Mouse (Mus musculus) liver, embryonic 16.5 days (tissue): ENCODE results near the gene Crym. TPM values are rescaled to one million over a fixed set of nuclear protein-coding genes. Genes with fewer than 3 reads are reported as not detected.

Source experiments
- ATAC-seq: fragments of 200-750 bp; cut with Nextera tagmentation; 2 replicates; pipeline ENCODE4 v1.8.0; 2017; ENCODE audit warnings: low read depth, mild to moderate bottlenecking, moderate number of reproducible peaks, moderate library complexity
- H3K27ac ChIP-seq: fragments of 300-500 bp; sonication (generic); 2 replicates; pipeline ENCODE4 v1.5.1; 2014; ENCODE audit warnings: mild to moderate bottlenecking, low read length
- H3K27me3 ChIP-seq: fragments of 300-500 bp; sonication (generic); 2 replicates; pipeline ENCODE4 v1.6.1; 2014; ENCODE audit warnings: low read depth, low read length, mixed read lengths; ENCODE audit not compliant: control insufficient read depth, insufficient read depth
- H3K36me3 ChIP-seq: fragments of 300-500 bp; sonication (generic); 2 replicates; pipeline ENCODE4 v1.6.1; 2014; ENCODE audit warnings: mild to moderate bottlenecking; ENCODE audit not compliant: control insufficient read depth, insufficient read depth
- H3K4me1 ChIP-seq: fragments of 300-500 bp; sonication (generic); 2 replicates; pipeline ENCODE4 v1.6.1; 2014; ENCODE audit warnings: low read depth, low read length, mixed read lengths; ENCODE audit not compliant: control insufficient read depth
- H3K4me2 ChIP-seq: fragments of 300-500 bp; sonication (generic); 2 replicates; pipeline ENCODE4 v1.6.1; 2014; ENCODE audit warnings: low read depth, low read length, mixed read lengths
- H3K4me3 ChIP-seq: fragments of 300-500 bp; sonication (generic); 2 replicates; pipeline ENCODE4 v1.5.1; 2014; ENCODE audit warnings: low read depth, mild to moderate bottlenecking, low read length
- H3K9ac ChIP-seq: fragments of 300-500 bp; sonication (generic); 2 replicates; pipeline ENCODE4 v1.6.1; 2014; ENCODE audit warnings: low read depth, low read length
- H3K9me3 ChIP-seq: fragments of 300-500 bp; sonication (generic); replicated peaks from 2 replicates; pipeline ENCODE4 v1.6.1; 2016; ENCODE audit warnings: low read length; ENCODE audit not compliant: control insufficient read depth
- WGBS: fragments of 180-500 bp; shearing (Covaris S2); extraction: QIAGEN DNeasy Blood & Tissue Kit; methylation state at CpG from one replicate; pipeline ENCODE4 v1.1.7; 2014; ENCODE audit not compliant: insufficient replicate concordance; 5-methylcytosine and 5-hydroxymethylcytosine counted together
- polyA plus RNA-seq: library from polyadenylated mRNA; unstranded; fragments of >200 nt; fragmentation: Nextera tagmentation; extraction: Ambion mirVana; gene quantifications from 2 replicates; pipeline ENCODE4 v1.2.1, GENCODE M21; 2015

Gene Crym
- polyA plus RNA-seq, 1 experiment from 2014 or later: 0.55 TPM

GRCm38 (mm10) chr7:120190150-120190665, 11.7 kb downstream of the Crym start:
- Histone ChIP-seq H3K27ac (0 out of 2 replicates have a peak overlapping the region, but pooled peaks have one; percentile 6), H3K4me3 (no peak overlapping the region), H3K9ac (no peak overlapping the region), H3K9me3 (no peaks in the 10 kb centered on the region), H3K4me1 (no peaks in the 10 kb centered on the region), H3K27me3 (no peaks in the 10 kb centered on the region), H3K36me3 (no peaks in the 10 kb centered on the region), H3K4me2 (no peak overlapping the region)
- WGBS: 49% methylated on average over 8 of the region's 8 CpGs
- peak; percentile 33; the same call in 1 of the 2 replicates for ATAC-seq

GRCm38 (mm10) chr7:120189369-120190149, 12.4 kb downstream of the Crym start:
- no peak overlapping the region for H3K4me3 ChIP-seq
- ATAC-seq: peak; percentile 89
- no peaks in the 10 kb centered on the region for H3K4me1 ChIP-seq
- H3K27me3 ChIP-seq: no peaks in the 10 kb centered on the region
- WGBS: 56% methylated on average over 8 of the region's 8 CpGs
- H3K27ac ChIP-seq: peak overlapping the region; percentile 53; the same call in 1 of the 2 replicates
- H3K9me3 ChIP-seq: no peaks in the 10 kb centered on the region
- H3K9ac ChIP-seq: no peak overlapping the region
- no peak overlapping the region for H3K4me2 ChIP-seq
- no peaks in the 10 kb centered on the region for H3K36me3 ChIP-seq

GRCm38 (mm10) chr7:120188946-120189345, 13.0 kb downstream of the Crym start:
- no peaks in the 10 kb centered on the region for H3K27me3 ChIP-seq
- H3K4me1 ChIP-seq: no peaks in the 10 kb centered on the region
- H3K27ac ChIP-seq: peak overlapping the region; percentile 26; the same call in 1 of the 2 replicates

GRCm38 (mm10) chr7:120182891-120183290, 19.0 kb downstream of the Crym start:
- ATAC-seq: no peak
- Histone ChIP-seq H3K27ac (no peak overlapping the region), H3K4me1 (no peaks in the 10 kb centered on the region), H3K27me3 (no peaks in the 10 kb centered on the region), H3K36me3 (no peaks in the 10 kb centered on the region), H3K4me2 (no peak overlapping the region), H3K4me3 (no peak overlapping the region), H3K9me3 (no peaks in the 10 kb centered on the region), H3K9ac (no peak overlapping the region)

More at GRCm38 (mm10) chr7:120188946-120189345, 13.0 kb downstream of the Crym start:
- H3K4me3 ChIP-seq: no peak overlapping the region
- no peak for ATAC-seq
- 71% methylated on average over 5 of the region's 5 CpGs for WGBS
- H3K36me3 ChIP-seq: no peaks in the 10 kb centered on the region
- H3K9me3 ChIP-seq: no peaks in the 10 kb centered on the region
- no peak overlapping the region for H3K9ac ChIP-seq
- H3K4me2 ChIP-seq: no peak overlapping the region

- H3K27ac ChIP-seq: no peak overlapping the region
- WGBS: 84% methylated on average over 4 of the region's 4 CpGs
- ATAC-seq: no peak
- H3K9me3 ChIP-seq: no peaks in the 10 kb centered on the region
- no peak overlapping the region for H3K4me3 ChIP-seq
- no peak overlapping the region for H3K4me2 ChIP-seq
- no peaks in the 10 kb centered on the region for H3K27me3 ChIP-seq
- H3K36me3 ChIP-seq: no peaks in the 10 kb centered on the region
- no peak overlapping the region for H3K9ac ChIP-seq
- H3K4me1 ChIP-seq: no peaks in the 10 kb centered on the region
These were observed 20.3 kb downstream of the Crym start for GRCm38 (mm10) chr7:120181401-120182230.

GRCm38 (mm10) chr7:120180547-120180946, 21.4 kb downstream of the Crym start:
- 60% methylated on average over 5 of the region's 5 CpGs for WGBS
- H3K27ac ChIP-seq: no peak overlapping the region
- no peaks in the 10 kb centered on the region for H3K9me3 ChIP-seq
- H3K36me3 ChIP-seq: no peaks in the 10 kb centered on the region
- ATAC-seq: no peak
- H3K27me3 ChIP-seq: no peaks in the 10 kb centered on the region
- H3K9ac ChIP-seq: no peak overlapping the region
- H3K4me2 ChIP-seq: no peak overlapping the region
- H3K4me3 ChIP-seq: no peak overlapping the region
- H3K4me1 ChIP-seq: no peaks in the 10 kb centered on the region

GRCm38 (mm10) chr7:120178935-120179334, 23.0 kb downstream of the Crym start:
- no peak overlapping the region for H3K27ac ChIP-seq
- H3K4me3 ChIP-seq: no peak overlapping the region
- no peaks in the 10 kb centered on the region for H3K9me3 ChIP-seq
- no peaks in the 10 kb centered on the region for H3K36me3 ChIP-seq
- ATAC-seq: no peak
- no peaks in the 10 kb centered on the region for H3K27me3 ChIP-seq
- H3K9ac ChIP-seq: no peak overlapping the region
- no peak overlapping the region for H3K4me2 ChIP-seq
- no peaks in the 10 kb centered on the region for H3K4me1 ChIP-seq
- WGBS: 7% methylated on average over 2 of the region's 2 CpGs

- Histone ChIP-seq H3K9me3 (no peaks in the 10 kb centered on the region), H3K4me2 (no peak overlapping the region), H3K4me1 (no peaks in the 10 kb centered on the region), H3K4me3 (no peak overlapping the region), H3K9ac (no peak overlapping the region), H3K36me3 (no peaks in the 10 kb centered on the region), H3K27me3 (no peaks in the 10 kb centered on the region), H3K27ac (no peak overlapping the region)
- WGBS: 52% methylated on average over 3 of the region's 3 CpGs
- no peak for ATAC-seq
These were observed 24.3 kb downstream of the Crym start for GRCm38 (mm10) chr7:120177611-120178010.
